Mouse (Mus musculus): ENCODE data around the gene Mpo.

- no peak for TF ChIP-seq POLR2A (IDR thresholded peaks at IDR 0.05; ENCODE audit: insufficient read depth, low read depth, low read length)
- no peak for TF ChIP-seq CTCF (IDR thresholded peaks at IDR 0.05)
- no peak for TF ChIP-seq EP300 (IDR thresholded peaks at IDR 0.05; ENCODE audit: insufficient read depth, low read depth, low read length)
Observed at GRCm38 (mm10) chr11:87840676-87841075, 47.3 kb downstream of the Mpo start.

Measured in heart, adult 2 months (tissue).